Mouse (Mus musculus) frontal cortex, postnatal 36 days (tissue): ENCODE results near the gene Ticam1.

ENCODE experiments used
- DNase-seq, 2 experiments: peaks; one replicate each; pipeline ENCODE4 v3.0.0; 2022; ENCODE audit warnings: low spot score in 2 of 2

Ticam1 gene

DNA sequence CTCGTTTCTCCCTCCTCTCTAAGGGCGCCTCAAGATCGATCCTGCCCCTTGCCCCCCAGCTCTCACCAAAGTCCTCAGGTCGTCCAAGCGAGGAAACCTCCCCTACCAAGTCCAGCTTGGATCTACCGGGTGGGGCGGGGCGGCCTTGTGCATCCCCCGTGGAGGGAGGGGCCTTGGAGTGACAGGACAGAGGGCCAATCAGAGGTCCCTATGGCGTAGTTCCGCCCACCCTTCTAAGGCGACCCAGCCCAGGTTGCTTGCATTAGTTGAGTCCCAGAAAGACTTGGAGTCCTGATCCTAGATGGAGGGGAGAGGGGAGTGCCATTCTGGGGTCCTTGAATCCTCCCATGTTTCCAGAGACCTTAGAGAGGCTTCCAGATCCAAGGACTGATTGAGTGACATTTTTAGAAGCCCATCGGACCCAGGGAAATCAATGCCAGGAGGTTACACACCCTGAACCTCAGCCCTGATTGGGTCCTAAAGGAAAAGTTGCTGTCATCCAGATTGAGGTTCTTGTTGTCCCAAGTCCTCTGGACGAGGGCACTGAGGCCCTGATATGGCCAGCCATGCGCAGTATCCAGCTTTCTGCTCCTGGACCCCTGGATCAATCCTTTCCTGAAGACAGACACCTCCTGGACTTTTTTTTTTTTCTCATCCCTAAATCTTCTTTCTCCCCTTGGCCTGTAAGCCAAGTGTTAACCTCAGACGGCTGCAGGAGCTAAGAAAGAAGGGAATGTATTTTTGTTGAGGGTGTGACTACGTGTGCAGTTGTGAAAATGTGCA lies 14.0 kb upstream of the Ticam1 start:
- peak in 1 of 2 experiments; percentile 64 for DNase-seq

DNA sequence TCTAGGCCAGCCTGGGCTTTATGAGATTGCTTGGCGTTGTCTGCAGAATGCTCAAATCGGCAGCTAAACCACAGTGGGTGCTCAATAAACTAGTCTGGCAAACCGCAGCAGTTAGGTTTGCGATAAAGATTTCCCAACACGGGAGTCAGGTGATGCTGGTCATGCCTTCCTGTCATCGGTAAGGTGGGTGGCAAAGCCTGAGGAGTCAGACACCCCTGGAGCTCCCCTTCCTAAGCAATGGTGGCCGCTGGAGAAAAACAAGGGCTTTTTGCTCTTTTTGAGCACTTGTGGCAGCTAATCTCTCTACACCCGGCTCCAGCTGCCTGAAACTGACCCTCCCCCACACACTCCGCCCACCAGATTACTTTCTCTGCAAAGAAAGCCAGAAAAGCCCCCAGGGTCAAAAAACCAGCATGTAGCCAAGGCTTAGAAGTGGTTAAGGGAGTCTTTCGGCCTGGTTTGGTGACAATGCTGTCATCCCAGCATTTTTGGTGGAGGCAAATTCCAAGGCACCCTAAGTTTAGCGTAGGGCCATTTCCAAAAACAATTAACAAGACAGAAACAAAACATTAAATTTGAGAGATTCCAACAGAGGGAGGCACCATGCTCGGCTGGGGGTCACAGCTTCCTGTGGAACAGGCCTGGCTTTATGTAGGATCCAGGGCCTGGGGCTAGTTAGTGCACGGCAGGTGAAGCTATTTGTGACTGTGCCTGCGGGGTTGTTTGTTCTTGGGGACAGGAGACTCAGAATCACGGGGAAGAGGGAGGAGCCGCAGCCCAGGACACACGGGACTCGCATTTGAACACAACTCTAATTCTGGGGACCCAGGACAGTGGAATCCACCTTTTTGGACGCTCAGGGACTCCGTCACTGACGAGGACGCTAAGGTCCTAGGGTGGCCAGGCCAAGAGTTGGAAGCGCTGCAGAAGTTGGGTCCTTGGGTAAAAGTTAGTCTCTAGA lies 13.1 kb upstream of the Ticam1 start:
- no peak for DNase-seq

DNA sequence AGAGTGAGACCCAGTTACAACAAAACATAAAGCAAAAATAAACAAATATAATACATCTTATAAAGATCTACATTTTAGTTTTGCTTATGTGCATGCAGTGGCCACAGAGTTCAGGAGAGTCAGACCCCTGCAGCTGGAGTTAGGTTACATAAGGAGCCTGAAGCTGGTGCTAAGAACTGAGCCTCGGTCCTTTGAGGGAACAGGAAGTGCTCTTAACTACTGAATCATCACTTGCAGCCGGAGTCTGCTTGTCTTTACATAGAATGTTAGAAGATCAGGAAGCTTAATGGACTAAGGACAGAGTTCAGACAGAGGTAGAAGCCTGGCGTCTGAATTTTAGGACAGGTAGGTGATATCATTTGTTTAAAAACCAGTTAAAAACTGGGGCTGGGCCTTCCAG lies 12.3 kb upstream of the Ticam1 start:
- no peak for DNase-seq

DNA sequence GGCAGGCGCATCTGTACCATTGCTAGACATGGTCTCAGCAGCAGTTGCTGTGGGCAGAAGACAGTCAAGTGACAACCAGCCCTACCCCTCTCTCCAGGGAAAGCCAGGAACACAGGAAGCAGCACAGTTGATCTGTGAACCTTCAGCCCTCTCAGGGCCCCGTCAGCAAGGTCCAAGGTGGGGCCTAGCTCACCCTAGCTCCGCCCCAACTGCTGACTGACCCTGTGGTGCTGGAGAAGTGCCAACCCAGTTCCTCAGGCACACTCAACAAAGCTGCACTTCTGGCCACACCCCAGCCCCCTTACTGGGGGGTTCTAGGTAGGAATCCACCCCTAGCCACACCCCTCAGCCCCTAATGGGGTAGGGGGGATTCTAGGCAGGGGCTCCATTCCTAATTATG lies 11.2 kb upstream of the Ticam1 start:
- no peak for DNase-seq

DNA sequence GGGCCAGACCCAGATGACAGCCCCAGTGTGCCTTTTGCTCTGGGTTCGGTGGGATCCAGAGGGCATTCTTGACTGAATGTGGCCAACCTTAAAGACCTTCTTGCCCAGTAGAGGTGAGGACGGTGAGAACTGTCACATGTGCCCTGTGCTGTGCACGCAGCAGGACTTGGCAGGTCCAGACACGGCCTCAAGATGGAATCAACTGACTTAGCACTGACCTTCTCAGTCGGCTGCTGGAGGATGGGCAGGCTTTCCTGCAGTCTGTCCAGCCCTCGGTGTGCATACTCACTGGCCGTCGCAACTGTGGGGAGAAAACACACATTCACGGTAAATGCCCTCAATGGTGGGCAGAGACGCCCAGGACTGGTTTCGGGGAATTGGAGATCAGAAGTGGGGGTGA lies 9.4 kb upstream of the Ticam1 start:
- no peak for DNase-seq

DNA sequence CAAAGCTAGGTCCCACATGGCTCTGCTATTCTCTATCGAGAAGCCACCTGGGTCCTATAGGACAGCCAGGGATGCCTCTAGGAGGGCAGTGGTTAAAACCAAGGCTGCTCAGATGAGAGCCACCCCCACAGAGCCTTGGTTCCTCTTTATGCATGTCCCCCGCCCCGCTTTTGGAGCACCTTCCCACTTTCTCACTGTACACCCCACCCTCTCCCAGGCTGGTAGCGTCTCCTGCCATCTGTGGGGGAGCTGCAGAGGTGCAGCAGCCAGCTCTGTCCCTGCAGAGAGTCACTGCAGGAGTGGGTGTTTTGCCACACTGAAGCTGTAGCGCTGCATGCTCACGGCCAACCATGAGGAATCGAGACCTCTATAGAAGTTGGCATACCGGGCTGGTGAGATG lies 6.7 kb upstream of the Ticam1 start:
- DNase-seq: peak in 1 of 2 experiments; percentile 66

DNA sequence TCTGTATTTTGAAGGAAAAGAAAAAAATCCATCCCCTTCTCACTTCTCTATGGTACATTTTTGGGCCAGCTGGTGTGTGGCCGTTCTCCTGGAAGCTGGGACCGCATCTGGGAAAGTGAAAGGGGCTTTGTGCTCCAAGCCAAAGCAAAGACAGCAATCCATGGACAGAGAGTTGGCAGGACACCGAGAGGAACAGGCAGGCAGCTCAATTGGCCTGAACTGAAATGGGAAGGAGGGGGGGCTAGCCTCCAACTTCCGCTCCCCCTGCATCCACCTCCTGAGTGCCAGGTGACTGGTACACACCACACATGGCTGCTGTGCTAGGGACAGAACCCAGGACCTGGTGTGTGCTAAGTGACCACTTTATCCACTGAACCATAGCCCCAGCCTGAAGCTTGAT lies 6.2 kb upstream of the Ticam1 start:
- DNase-seq: no peak

DNA sequence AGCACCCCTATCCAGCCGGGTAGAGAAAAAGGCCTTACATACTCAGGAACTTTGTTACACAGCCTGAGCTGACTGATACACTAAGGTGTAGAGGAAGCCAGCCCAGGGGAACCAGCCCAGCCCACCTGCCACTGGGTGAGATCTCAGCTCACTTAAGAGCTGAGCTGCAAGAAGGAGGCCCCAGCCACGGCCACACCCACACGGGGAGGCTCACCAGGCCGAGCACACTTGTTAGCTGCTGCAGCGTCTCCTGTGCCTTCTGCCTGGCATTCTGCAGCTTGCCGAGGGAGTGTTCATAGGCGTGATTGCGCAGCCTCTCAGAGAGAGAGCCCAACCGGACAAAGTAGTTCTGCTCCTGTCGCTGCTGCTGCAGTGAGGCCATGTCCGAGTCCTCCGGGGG lies 4.6 kb upstream of the Ticam1 start:
- no peak for DNase-seq

DNA sequence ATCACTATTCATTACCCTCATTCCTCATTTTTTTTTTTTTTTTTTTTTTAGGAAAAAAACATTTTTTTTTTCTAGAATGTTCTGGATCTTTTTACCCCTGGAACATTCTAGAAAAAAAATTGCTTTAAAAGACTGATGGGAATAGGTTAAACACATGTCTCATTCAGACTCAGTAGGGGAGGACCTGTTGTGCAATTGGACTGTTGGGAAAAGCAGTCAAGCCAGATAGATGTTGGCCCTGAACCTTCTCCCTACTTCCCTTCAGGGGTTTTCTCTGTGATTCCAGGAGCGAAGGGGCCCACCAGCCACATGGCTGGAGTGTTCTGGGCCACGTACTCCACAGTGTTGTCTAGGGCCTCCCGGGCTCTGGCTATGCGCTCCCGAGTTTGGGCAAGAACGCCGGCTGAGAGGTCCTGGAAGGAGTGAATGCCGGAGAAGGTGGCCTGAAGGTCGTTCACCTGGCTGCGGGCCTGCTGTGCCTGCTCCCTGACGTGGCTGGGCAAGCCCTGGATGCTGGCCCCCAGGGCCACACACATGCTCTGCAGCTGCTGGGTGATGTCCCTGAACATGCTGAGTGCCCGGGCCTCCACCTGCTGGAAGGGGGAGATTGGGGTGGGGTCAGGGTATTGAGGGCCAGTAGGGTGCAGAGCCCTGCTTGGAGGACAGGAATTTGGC lies 3.0 kb upstream of the Ticam1 start:
- no peak for DNase-seq

DNA sequence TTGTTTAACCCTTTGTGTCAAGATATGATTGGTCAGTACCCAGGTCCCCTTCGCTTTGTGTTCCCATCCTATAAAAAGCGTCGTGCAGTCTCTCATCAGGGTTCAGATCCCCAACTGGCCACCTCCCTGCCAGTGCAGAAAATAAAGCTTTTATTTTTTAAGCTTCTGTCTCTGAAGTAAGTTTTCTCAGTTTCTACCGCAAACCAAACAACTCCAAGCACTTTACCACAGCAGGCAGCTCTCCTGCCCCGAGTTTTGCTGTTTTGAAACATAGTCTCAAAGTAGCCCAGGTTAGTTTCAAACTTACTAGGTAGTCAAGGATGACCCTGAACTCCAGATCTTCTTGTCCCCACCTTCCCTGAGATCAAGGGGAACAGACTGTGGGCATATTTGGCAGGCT lies 1.8 kb upstream of the Ticam1 start:
- no peak for DNase-seq

DNA sequence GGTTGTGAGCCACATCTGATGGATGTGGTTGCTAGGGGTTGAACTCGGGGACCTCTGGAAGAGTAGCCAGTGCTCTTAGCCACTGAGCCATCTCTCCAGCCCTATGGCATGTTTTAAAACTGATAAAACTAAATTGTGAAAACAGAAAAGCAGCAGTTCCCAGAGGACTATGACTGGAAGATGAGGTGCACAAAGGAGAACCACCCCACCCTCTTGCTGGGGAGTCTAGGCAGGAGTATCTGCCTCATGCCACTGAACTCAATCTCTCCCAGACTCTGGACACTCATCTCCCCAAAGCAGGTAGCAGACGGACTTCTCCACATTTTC lies 944 bp upstream of the Ticam1 start:
- DNase-seq: no peak

DNA sequence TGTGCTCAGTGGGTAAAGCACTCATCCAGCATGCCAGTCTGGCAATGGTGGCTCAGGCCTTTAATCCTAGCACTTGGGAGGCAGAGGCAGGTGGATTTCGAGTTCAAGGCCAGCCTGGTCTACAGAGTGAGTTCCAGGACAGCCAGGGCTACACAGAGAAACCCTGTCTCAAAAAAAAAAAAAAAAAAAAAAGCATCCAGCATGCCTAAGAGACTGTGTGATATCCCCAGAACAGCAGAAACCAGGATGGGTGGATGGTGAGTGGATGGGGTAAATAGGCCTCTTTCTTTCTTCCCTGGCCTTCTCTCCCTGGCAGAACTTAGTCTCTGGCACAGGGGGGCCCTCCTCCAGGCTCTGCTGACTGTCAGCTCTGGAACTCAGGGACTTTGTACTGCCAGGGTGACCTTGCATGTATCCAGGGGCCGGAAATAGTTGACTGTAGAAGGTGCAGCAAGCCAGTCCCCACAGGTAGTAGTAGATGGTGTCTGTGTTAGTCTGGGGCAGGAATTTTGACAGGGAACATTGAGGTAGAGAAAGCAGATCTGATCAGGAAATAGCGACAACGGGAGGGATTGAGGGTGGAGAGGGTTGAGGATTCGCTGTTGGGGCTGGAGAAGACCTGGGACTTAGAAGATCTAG lies 625 bp downstream of the Ticam1 start:
- no peak for DNase-seq

DNA sequence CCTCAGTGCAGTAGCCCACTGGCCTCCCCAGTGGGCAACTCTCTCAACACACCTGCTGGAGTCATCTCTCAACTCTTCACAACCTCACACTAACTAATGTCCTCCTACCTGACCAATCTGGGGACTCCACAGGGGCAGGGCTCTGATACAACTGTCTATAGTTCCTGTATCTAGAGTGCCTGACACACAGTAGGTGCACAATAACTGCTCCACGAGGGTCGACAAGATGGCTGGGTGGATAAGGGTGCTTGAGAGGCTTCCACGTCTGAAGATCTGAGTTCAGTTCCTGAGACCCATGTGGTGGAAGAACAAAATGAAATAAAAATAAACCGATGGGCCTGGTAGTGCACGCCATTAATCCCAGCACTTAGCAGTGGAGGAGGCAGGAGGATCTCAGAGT lies 2.6 kb downstream of the Ticam1 start:
- DNase-seq: no peak

DNA sequence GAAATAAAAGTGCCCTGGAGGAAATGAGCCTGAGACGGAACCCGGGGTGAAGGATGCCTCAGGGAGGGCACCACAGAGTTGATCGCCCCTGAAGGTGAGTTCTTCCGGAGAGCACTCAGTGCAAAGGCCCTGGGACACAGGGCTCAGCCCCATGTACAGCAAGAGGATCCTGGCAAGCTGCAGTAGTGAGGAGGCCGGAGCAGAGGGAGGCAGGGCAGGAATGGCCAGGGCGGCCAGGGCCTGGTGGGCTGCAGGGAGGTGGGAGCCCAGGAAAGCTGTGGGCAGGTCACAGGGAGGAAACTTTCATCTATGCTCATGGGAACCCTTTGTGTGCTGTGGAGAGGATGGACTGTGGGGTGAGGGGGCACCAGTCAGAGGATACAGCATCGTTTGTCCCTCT lies 3.1 kb downstream of the Ticam1 start:
- DNase-seq: no peak

DNA sequence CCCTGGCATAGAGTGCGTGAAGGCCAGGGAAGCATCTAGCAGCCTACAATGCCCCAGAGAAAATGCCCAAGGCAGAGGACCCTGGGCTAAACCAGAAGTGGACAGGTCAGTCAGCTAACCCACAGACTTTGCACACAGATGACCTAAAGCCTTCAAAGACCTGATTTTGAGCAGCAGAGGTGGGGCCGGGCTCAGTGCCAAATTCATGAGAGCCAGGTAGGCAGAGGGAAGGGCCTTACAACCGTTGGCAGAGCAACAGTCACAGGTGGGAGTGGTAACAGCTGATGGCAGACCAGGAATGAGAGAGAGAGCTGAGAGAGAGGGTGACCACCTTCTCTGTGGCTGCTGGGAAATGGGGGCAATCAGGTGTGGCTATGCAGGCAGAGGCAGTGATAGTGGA lies 3.9 kb downstream of the Ticam1 start:
- DNase-seq: no peak

DNA sequence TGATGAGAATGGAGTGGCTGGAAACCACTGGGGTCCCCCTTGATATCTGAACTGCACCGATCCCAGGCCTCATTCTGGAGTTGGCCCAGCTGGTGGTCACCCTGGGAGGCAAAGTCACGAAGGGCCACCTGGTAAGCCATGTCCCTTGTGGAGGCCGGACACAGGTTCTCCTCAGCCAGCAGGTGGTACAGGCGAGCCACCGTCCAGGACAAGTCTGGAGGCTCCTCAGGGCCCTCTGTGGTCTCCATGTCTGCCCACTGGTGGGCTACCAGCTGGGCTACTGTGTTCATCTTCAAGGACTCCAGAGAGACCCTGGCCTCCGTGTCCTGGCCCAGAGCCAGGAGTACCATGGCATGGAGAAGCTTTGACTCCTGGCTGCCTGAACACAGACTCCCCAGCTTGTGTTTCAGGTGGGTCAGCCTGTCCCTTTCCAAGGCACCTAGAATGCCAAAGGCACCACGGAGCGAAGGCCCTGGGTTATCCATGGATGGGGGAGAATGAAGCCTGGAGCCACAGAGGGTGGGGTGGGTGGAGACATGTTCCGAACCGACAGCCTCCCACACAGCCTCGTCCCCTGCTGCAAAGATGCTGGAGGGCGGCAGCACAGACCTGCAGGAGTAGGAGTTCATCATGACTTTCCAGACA lies 4.9 kb downstream of the Ticam1 start:
- no peak for DNase-seq

DNA sequence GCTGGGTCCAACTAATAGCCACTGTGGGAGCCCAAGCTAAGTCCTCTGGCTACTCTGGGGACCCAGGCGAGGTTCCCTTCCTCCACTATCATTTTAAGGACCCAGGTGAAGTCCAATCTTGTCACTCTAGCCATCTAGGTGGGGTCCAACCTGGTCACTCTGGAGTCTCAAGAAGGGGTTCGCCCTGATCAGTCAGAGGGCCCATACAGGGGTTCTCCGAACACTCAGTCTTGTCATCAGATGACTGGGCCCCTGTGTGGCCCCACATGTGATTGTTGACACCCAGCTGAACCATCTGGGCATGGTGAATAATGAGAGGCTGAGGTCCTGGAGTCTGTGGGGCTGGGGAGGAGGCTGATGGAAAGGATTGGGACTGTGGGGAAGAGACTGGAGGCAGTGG lies 6.8 kb downstream of the Ticam1 start:
- no peak for DNase-seq

DNA sequence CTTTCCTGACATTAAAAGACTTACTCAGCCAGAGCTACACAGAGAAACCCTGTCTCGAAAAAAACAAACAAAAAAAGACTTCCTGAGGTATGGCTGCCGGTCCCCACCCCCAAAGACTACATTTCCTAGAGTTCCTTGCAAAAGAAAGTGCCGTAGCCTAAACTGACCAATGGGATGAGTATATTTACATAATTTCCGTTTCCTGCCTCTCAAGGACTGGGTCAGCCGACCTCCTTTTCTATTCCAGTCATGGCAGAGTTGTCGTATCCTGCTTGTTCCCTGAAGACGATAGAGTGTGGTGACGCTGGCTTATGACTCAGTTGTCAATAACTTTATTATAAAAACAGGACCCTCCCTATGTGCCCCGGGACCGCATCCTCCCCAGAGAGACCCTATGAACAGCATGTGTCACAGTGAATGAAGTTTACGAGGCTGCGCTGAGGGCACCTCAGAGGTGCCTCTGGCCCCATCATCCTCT lies 7.4 kb downstream of the Ticam1 start:
- DNase-seq: peak; percentile 61 to 81

DNA sequence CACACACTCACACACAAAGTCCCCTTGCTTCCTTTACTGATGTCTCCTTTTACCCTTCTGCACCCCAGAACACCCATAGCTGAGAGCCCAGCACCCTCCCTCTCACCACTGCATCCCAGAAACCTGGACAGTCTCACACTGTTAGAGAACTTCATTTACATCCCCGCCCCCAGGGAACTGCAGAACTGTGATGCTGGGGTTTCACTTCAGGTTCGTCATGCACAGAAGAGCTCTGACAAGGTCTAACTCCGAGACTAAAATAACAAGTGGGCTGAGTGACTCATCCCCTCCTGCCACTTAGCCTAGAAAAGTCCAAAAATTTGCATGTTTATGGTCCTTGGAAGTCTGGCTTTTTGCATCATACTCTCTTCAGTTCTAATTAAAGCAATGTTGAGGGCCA lies 10.3 kb downstream of the Ticam1 start:
- DNase-seq: peak; percentile 67 to 89

DNA sequence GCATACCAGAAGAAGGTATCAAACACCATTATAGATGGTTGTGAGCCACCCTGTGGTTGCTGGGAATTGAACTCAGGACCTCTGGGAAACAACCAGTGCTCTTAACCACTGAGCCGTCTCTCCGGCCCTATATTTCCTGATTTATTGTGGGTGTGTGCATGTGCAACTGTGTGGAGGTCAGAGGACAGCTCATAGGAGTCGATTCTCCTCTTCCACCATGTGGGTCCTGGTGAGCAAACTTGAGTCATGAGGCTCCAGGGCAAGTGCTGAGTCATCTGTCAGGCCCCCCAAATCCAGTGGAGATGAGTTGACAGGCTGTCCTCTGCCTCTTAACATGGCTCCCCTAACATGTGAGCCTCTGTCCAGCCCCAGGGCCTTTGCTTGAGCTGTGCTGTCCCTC lies 10.7 kb downstream of the Ticam1 start:
- DNase-seq: no peak

DNA sequence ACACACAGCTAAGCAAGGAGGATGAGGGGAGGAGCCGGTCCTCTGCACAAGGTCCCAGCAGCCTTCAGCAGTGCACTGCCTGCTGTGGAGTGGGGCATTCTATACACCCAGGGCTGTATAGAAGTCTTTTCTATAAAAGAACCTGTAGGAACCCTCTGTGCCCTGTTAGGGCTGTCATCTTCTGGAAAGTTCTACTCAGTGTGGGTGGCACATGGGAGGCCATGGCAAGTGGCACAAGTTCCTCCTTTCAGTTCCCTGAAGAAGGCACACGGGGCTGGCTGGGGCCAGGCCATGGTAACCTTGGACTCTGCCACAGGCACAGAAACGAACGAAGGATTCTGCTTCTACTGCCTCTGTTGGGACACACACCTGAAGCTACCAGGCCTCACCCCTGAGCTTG lies 11.6 kb downstream of the Ticam1 start:
- DNase-seq: no peak
